Mouse (Mus musculus): ENCODE results near the gene Fgfr2. TPM values are rescaled to one million over a fixed set of nuclear protein-coding genes. Genes with fewer than 3 reads are reported as not detected.
"Not testable (repeated sequence)": the region's sequence is repeated elsewhere in the genome, so short reads cannot be mapped to it uniquely, and the experiment has no call there.

Fgfr2 gene
- total RNA-seq, 2 experiments from 2014 or later: 0.26 to 0.51 TPM

DNA sequence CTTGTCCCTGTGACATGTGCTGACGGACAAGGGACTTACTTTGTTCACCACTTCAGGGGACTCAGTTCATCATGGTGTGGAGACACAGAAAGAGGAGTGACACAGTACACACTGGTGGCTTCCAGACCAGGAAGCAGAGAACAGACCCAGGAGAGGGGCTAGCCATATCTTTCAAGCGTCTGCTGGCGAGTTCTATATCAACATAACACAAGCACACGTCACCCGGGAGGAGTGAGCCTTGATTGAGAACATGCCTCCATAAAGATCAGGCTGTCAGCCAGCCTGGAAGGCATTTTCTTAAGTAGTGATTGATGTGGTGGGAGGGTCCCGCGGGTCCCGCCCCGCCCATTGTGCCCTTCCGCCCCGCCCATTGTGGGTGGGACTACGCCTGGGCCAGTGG is 1993.1 kb downstream of the Fgfr2 start:
- no peak for ATAC-seq (ENCODE audit: poor library complexity, severe bottlenecking)

DNA sequence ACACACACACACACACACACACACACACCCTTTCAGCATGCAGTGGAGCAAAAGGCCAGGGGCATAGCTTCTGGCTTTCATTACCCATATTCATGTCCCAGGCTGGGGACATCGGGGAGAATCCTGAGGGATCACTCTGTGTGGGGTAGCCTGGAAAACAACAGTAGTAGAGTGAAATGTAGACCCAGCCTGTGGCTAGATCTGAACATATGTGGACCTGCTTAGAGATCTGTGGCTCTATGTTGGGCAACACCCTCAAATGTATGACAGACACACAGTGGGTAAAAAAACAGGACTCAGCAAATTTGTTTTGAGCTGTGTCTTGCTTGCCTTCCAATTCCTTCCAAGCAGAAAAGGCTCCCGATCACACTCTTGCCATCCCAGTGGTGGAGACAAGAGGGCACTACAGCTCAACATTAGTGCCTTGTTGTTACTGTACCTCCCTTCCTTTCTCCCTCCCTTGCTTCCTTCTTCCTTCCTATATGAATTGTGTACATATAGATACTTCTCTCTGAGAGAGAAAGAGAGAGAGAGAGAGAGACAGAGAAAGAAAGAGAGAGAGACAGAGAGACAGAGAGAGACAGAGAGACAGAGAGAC is 2000.8 kb downstream of the Fgfr2 start:
- no peak for ATAC-seq (ENCODE audit: poor library complexity, severe bottlenecking)

DNA sequence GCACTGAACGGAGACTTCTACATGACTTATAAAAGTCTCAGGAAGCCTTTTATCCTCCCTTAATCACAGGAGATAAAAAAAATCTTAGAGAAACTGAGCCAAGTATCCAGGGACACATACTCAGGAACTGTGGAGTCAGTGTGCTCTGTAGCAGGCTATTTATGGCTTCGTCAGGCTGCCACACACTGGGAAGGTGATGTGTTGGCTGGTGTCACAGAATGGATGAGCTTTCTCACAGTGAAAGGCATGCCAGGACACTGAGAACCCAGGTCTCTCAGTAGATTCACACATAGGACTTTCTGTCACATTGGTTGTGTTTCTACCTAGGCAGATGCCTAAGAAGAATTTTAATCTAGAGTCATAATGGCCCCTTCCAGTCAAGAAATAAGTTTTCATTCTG is 2008.7 kb downstream of the Fgfr2 start:
- ATAC-seq (ENCODE audit: poor library complexity, severe bottlenecking): no peak

DNA sequence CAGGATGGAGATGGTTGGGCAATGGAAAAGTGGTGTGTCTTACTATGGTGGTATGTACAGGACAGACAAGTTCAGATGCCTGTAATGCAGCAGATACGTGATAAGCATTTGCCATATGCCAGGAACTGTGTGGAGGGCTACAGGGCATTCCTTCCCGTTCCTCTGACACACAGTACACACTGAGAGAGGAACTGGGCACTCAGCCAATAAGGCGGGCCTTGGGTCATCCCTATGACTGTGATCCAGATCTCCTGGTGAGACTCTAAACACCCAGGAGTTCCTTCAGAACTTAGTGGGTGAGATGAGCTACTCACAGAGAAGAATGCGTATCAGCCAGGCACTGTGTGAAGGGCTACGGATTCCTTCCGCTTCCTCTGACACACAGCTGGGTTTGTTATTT is 2009.5 kb downstream of the Fgfr2 start:
- no peak for ATAC-seq (ENCODE audit: poor library complexity, severe bottlenecking)

DNA sequence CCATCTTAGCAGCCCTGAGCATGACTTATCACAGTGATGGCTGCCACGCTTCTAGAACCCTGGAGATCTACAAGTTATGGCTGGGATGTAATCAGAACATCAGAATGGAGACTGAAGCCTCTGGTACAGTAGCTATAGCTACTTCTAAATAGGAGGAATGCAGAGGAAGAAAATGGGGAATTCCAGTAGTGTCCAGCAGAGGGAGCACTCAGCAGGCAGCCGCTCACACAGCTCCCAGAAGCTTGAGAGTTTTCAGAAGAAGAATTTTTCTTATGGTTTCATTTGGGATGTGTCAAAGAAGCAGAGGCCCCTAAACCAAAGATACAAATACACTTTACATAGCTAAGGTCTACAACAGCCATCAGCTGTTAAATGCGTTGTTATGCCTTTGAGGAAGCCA is 2010.7 kb downstream of the Fgfr2 start:
- peak; percentile 54 for ATAC-seq (ENCODE audit: poor library complexity, severe bottlenecking)

DNA sequence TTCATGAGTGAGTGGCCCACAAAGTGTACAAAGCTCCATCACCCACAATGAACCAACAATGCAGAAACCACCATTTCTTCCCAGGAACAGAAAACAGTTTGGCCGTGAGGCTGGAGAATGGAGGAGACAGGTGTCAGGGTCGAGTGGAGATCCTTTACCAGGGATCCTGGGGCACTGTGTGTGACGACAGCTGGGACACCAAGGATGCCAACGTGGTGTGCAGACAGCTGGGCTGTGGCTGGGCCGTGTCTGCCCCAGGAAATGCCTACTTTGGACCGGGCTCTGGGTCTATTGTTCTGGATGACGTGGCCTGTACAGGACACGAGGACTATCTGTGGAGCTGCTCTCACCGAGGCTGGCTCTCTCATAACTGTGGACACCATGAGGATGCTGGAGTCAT is 2040.7 kb downstream of the Fgfr2 start:
- ATAC-seq (ENCODE audit: poor library complexity, severe bottlenecking): not testable (repeated sequence)

DNA sequence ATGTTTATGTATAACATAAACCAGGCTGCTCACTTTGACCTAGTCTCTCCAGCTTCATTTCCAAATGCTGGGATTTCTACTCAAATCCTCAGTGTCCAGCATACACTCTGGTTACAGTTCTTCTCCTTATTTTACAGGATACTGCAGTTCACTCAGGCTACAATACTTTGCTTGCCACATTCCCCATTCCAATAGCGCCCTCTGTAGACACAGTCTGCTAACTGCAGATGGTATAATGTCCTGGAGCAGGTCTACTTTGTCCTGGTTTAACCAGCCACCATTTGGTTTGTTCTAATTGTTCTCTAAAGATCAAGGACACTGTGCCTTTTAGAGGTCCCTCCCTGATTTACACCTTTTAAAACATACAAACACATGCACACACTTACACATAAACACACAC is 2047.2 kb downstream of the Fgfr2 start:
- no peak for ATAC-seq (ENCODE audit: poor library complexity, severe bottlenecking)

DNA sequence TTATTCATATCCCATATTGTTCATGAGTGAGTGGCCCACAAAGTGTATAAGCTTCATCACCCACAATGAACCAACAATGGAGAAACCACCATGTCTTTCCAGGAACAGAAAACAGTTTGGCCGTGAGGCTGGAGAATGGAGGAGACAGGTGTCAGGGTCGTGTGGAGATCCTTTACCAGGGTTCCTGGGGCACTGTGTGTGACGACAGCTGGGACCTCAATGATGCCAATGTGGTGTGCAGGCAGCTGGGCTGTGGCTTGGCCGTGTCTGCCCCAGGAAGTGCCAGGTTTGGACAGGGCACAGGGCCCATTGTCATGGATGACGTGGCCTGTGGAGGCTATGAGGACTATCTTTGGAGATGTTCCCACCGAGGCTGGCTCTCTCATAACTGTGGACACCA is 2049.1 kb downstream of the Fgfr2 start:
- ATAC-seq (ENCODE audit: poor library complexity, severe bottlenecking): not testable (repeated sequence)

DNA sequence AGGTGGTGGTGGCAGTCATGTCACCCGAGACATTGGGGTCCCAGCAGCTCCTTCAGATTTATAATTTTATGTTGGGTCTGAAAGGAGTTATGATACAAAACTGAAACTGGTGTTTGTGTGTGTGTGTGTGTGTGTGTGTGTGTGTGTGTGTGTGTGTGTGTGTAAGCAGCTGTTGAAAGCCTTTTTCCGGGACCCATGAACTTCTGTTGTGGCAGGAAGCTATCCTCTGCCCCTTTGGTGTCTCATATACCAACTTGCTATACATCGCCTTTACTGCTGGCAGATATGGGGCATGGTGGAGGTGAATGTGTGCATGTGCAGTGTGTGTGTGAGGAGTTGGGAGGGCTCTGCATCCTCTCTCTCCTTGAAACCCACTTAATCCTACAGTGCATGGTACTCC is 2049.7 kb downstream of the Fgfr2 start:
- ATAC-seq (ENCODE audit: poor library complexity, severe bottlenecking): not testable (repeated sequence)

DNA sequence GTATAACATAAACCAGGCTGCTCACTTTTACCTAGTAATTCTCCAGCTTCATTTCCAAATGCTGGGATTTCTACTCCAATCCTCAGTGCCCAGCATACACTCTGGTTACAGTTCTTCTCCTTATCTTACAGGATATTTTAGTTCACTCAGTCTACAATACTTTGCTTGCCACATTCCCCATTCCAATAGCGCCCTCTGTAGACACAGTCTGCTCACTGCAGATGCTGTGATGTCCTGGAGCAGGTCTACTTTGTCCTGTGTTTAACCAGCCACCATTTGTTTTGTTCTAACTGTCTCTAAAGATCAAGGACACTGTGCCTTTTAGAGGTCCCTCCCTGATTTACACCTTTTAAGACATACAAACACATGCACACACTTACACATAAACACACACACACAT is 2055.0 kb downstream of the Fgfr2 start:
- not testable (repeated sequence) for ATAC-seq (ENCODE audit: poor library complexity, severe bottlenecking)

DNA sequence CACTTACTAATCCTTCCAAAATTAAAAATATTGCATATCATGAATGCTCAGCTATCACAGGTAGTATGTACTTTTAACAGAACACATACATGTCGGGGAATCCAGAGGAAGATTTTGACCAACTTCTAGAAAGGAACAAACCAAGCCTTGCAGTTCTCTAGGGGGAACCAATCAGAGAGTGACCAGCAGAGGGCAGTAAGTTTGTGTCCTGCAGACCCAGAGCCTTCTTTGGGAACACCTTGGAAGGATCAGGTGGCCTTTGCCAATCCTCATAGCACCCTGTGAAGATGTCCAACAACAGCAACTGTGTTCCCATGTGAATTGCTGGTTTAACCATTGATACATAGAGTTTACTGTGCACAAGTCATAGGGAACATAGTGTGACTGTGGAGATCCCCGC is 2060.6 kb downstream of the Fgfr2 start:
- ATAC-seq (ENCODE audit: poor library complexity, severe bottlenecking): no peak

DNA sequence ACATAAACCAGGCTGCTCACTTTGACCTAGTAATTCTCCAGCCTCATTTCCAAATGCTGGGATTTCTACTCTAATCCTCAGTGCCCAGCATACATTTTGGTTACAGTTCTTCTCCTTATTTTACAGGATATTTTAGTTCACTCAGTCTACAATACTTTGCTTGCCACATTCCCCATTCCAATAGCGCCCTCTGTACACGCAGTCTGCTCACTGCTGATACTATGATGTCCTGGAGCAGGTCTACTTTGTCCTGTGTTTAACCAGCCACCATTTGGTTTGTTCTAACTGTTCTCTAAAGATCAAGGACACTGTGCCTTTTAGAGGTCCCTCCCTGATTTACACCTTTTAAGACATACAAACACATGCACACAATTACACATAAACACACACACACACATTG is 2063.3 kb downstream of the Fgfr2 start:
- ATAC-seq (ENCODE audit: poor library complexity, severe bottlenecking): not testable (repeated sequence)

DNA sequence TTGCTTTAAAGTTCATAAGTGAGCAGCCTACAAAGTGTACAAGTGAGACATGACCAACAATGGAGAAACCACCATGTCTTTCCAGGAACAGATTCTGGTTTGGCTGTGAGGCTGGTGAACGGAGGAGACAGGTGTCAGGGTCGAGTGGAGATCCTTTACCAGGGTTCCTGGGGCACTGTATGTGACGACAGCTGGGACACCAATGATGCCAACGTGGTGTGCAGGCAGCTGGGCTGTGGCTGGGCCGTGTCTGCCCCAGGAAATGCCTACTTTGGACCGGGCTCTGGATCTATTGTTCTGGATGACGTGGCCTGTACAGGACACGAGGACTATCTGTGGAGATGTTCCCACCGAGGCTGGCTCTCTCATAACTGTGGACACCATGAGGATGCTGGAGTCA is 2065.2 kb downstream of the Fgfr2 start:
- ATAC-seq (ENCODE audit: poor library complexity, severe bottlenecking): not testable (repeated sequence)

DNA sequence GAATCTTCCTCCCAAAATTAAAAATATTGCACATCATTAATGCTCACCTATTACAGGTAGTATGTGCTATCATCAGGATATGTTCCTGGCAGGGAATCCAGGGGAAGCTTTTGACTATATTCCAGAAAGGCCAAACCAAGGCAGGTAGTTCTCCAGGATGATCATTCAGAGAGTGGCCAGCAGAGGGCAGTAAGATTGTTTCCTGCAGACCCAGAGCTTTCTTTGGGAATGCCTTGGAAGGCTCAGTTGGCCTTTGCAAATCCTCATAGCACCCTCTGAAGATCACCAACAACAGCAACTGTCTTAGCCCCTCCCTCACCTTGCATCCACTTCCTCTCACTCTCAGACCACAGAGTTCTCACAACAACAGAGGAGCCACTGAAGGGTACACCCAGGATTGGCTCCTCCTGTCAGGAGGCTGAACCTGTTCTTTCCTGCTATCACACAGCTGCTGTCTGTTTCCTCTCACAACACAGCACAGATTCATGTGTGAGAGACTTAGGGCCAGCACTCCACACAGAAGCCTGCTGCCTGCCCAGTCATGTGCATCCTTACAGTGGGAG is 2068.3 kb downstream of the Fgfr2 start:
- peak; percentile 43; the same call in 1 of the 2 replicates for ATAC-seq (ENCODE audit: poor library complexity, severe bottlenecking)

DNA sequence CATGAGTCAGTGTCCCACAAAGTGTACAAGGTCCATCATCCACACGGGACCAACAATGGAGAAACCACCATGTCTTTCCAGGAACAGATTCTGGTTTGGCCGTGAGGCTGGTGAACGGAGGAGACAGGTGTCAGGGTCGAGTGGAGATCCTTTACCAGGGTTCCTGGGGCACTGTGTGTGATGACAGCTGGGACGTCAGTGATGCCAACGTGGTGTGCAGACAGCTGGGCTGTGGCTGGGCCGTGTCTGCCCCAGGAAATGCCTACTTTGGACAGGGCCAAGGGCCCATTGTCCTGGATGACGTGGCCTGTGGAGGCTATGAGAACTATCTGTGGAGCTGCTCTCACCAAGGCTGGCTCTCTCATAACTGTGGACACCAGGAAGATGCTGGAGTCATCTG is 2073.3 kb downstream of the Fgfr2 start:
- ATAC-seq (ENCODE audit: poor library complexity, severe bottlenecking): not testable (repeated sequence)

DNA sequence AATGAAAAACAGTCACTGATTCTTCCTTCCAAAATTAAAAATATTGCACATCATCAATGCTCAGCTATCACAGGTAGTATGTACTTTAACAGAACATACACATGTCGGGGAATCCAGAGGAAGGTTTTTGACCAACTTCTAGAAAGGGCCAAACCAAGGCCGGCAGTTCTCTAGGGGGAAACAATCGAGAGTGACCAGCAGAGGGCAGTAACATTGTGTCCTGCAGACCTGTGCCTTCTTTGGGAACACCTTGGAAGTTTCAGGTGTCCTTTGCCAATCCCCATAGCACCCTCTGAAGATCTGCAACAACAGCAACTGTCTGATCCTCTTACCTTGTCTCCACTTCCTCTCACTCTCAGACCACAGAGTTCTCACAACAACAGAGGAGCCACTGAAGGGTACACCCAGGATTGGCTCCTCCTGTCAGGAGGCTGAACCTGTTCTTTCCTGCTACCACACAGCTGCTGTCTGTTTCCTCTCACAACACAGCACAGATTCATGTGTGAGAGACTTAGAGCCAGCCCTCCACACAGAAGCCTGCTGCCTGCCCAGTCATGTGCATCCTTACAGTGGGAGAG is 2077.8 kb downstream of the Fgfr2 start:
- not testable (repeated sequence) for ATAC-seq (ENCODE audit: poor library complexity, severe bottlenecking)

DNA sequence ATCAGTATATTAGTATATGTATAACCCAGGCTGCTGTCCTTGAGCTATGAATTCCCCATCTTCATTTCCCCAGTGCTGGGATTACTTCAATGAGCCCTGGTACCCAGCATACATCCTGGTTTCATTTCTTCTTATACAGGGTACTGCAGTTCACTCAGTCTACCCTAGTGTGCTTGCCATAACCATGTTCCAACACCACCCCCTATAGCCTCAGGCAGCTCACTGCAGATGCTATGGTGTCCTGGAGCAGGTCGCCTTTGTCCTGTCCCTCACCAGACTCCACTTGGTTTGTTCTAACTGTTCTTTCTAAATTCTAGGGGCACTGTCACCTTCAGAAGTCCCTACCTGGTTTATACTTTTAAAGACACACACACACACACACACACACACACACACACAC is 2080.5 kb downstream of the Fgfr2 start:
- 0 out of 2 replicates have a peak, but pooled peaks have one; percentile 34 for ATAC-seq (ENCODE audit: poor library complexity, severe bottlenecking)

DNA sequence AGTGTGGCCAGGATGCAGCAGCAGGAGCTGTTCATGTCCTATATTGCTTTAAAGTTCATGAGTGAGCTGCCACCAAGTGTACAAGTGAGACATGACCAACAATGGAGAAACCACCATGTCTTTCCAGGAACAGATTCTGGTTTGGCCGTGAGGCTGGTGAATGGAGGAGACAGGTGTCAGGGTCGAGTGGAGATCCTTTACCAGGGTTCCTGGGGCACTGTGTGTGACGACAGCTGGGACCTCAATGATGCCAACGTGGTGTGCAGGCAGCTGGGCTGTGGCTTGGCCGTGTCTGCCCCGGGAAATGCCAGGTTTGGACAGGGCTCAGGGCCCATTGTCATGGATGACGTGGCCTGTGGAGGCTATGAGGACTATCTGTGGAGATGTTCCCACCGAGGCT is 2082.4 kb downstream of the Fgfr2 start:
- not testable (repeated sequence) for ATAC-seq (ENCODE audit: poor library complexity, severe bottlenecking)

DNA sequence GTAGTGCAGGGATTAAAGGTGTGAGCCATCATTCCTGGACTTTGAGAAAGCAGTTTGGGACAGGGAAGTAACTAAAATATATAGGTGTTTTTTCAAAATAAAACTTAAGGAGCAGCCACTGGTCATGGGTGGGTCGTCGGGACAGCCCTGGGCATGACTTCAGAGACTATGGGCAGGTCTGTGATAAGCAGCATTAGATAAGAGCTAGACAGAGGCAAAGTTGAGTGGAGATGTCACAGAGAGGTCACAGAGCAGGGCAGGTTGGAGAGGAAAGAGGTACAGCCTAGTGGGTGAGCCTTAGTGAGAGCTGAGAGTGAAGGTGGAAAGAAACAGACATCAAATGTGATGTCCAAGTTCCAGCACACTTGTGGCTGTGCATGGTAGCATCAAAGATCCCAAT is 2086.1 kb downstream of the Fgfr2 start:
- no peak for ATAC-seq (ENCODE audit: poor library complexity, severe bottlenecking)

DNA sequence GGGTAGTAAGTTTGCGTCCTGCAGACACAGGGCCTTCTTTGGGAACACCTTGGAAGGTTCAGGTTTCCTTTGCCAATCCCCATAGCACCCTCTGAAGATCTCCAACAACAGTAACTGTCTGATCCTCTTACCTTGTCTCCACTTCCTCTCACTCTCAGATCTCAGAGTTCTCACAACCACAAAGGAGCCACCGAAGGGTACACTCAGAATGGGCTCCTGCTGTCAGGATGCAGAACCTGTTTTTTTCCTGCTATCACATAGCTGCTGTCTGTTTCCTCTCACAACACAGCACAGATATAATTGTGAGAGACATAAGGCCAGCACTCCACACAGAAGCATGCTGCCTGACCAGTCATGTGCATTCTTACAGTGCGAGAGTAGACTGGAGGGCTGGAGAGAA is 2086.8 kb downstream of the Fgfr2 start:
- no peak for ATAC-seq (ENCODE audit: poor library complexity, severe bottlenecking)

DNA sequence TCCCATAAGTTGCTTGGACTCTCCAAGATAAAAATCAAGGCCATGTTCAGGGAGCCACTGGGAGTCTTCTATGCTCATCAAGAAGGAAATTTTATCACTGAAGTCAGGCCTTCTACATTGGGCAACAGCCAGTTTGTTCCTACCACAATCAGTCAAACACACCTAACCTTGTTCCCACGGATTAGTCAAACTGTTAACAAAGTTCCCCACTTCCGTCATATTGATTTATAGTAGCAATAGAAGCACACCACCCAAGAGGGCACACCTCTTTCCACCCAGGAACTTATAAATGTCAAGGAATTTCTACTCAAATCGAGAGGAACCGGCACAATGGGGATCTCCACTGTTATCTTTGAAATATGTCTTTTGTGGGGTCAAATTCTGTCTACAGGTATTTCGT is 2091.4 kb downstream of the Fgfr2 start, which contains the start of gene Dmbt1:
Gene Dmbt1, plus strand, starts transcription at position 299 of the 400 bp plus-strand sequence.
- no peak for ATAC-seq (ENCODE audit: poor library complexity, severe bottlenecking)

DNA sequence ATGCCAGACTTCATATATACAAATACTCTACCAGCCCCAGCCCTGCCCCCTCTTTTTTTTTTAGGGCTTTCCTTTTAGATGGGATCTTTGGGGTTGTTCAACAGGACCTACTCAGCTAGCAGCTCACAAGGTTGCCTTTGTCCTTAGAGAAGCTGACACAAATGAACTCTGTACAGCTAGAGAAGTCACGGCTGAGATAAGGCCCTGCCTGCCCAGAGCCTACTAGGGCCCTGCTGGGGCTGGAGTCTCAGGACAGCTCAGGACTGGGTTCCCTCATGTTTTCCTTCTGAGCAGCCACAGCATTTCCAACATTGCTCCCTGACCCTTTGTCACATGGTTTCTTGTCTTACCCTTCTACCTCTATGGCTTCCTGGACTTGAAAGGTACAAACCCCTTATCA is 2095.6 kb downstream of the Fgfr2 start:
- ATAC-seq (ENCODE audit: poor library complexity, severe bottlenecking): no peak

DNA sequence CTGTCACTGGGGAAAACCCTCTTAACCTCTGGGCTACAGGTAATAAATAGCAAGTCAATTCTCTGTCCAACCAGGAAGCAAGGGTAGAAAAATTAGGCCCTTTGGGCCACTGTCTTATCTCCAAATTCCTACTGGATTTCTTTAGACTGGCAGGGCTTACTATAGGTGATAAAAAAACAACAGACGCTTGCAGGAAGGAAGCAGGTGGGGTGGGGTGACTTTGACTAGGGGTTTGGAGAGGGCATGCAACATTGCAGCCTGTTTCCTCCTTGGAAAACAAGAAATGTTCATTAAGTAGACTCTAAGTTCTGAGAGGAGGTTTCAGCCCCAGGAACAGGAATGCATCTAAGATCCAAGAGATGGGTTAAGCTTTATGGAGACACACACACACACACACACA is 2098.3 kb downstream of the Fgfr2 start:
- no peak for ATAC-seq (ENCODE audit: poor library complexity, severe bottlenecking)
